Mouse (Mus musculus) Muller cell, postnatal 12 days (primary cell): ENCODE data around the gene Tmem107.
A peak's percentile ranks its signal among the peaks of the same experiment; 100 is the strongest.

Experiments
- DNase-seq: peaks from one replicate; pipeline ENCODE4 v3.0.0-alpha.2; 2015; ENCODE audit errors: inconsistent ontology term

The Tmem107 gene

DNA sequence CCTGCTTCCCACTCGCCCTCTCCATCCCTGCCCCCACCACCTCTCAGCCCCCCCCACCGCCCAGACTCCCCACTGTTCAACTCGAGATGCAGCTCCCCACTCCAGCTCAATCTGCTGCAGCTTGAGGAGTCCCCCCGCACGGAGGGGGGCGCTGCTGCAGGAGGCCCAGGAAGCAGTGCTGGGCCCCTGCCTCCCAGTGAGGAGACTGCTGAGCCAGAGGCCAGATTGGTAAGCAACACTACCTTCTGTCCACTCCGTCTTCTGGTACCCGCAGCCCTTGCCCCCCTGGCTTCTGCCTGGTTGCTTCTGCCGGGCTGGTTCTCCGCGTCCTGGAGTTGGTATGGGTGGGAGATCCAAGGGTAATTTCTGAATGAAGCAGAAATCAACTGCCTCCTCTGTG is 36.2 kb downstream of the Tmem107 start:
- no peak for DNase-seq

- DNase-seq: no peak
These were observed 37.1 kb downstream of the Tmem107 start for GRCm38 (mm10) chr11:69107676-69108075.

DNA sequence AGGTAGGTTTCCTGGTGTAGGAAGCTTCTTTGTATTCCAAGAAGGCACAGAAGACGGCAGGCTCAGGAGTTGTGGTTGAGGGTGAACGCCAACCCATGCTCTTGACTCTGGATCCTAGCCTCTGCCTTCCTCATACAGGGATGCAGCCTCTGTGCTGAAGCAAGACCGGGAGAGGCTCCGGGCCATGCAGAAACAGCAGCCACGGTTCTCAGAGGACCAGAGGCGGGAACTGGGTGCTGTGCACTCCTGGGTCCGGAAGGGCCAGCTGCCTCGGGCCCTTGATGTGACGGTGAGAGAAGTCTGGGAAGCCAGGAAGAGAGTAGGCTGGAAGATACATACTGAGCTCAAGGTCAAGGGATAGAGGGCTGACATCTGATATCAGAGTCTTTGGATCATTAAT is 37.6 kb downstream of the Tmem107 start:
- DNase-seq: no peak

DNA sequence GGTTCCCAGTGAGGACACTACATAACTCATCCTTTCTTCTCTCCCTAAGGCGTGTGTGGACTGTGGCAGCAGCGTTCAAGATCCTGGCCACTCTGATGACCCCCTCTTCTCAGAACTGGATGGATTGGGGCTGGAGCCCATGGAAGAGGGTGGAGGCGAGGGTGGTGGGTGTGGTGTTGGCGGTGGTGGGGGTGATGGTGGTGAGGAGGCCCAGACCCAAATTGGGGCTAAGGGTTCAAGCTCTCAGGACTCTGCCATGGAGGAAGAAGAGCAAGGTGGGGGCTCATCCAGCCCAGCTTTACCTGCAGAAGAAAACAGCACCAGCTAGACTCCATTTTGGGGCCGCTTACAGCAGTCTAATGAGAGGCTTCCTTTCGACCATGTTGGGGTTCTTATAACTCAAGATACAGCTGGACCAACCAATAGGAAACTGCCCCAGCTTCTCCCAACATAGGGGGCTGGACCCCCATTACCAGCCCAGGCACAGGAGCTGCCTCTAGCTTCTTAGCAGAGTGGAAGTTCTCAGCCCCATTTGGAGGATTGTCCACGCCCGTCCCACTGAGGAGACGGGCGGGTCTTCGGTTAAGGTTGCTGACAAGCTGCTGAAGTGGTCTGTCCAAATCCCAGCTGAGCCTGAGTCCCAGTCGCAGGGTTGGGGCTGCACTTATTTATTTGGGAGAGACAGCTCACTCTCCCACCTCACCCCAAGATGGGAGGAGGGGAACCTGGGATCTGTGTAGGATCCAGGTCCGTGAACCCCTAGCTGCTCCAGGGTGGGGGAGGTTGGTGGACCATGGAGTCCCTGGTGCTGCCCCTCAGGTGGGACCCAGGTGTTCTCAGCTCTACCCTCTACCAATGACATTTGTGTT is 38.7 kb downstream of the Tmem107 start:
- no peak for DNase-seq

GRCm38 (mm10) chr11:69110319-69111046 is 39.9 kb downstream of the Tmem107 start:
- peak; percentile 85 for DNase-seq

DNA sequence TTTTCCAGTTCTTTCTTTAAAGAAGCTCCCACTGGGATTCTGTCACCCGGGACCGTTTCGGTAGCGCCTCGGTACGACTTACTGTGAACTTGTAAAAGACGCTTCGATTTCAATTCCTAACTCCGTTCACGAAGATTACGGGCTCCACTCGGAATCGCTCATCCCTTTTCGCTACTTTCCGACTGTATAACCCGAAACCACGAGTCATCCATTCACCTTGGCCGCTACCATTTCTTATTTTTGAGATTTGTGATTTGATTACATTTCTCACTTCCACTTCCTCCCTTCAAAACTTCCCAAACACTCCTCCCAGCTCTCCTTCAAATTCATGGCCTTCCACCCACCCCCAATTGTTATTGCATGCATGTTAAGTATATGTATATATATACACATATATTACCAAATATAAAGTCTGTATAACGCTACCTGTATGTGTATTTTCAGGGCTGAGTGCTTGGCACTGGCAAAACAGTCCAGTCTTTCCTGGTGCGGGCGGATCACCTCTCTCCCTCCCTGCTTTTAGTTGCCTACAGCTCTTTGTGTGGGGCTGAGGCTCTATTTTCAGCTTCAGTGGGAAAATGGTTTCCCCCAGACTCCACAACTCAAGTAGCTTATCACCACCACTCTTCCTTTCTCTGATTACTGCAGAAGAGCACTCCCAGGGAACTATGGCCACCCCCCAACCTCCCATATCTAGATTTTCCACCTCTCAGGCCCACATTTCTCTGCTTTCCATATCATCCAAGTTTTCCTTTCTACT is 40.6 kb downstream of the Tmem107 start:
- no peak for DNase-seq

DNA sequence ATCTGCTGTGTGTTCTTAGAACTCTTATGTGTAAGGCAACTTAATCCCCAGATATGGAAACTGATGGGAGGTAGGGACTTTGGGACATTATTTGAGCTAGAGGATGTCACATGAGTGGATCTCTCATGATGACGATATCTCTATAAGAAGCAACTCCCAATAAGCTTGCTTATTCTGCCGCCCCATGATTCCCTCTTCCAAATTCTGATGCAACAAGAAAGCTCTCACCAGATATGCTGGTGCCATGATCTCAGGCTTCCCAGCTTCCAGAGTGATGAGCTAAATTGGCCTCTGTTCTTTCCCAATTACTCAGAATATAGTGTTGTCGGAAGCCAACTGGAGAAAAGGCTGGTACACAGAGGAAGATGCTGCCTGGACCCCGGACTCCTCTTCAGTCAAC is 41.3 kb downstream of the Tmem107 start:
- no peak for DNase-seq

- peak; percentile 46 for DNase-seq
These were observed 43.4 kb downstream of the Tmem107 start for GRCm38 (mm10) chr11:69114018-69114417.

GRCm38 (mm10) chr11:69114621-69115020 is 44.0 kb downstream of the Tmem107 start:
- DNase-seq: no peak

DNA sequence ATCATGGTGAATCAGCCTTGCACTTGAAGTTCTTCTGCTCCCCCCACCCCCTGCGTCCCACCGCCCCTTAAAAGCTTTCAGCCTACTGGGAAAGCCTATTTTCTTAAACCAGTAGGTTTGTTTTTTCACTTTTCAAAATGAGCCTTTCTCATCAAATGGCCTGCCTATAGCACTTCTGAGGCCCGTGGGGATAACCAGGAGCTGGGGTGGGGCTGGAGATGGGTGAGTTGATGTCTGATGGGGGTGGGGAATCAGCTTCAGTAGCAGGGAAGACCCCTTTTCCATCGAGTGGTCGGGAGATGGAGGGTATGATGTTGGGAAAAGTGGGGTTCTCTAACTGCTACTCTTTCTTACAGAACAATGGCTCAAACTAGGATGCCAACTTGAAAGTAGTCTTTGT is 46.2 kb downstream of the Tmem107 start:
- no peak for DNase-seq

DNA sequence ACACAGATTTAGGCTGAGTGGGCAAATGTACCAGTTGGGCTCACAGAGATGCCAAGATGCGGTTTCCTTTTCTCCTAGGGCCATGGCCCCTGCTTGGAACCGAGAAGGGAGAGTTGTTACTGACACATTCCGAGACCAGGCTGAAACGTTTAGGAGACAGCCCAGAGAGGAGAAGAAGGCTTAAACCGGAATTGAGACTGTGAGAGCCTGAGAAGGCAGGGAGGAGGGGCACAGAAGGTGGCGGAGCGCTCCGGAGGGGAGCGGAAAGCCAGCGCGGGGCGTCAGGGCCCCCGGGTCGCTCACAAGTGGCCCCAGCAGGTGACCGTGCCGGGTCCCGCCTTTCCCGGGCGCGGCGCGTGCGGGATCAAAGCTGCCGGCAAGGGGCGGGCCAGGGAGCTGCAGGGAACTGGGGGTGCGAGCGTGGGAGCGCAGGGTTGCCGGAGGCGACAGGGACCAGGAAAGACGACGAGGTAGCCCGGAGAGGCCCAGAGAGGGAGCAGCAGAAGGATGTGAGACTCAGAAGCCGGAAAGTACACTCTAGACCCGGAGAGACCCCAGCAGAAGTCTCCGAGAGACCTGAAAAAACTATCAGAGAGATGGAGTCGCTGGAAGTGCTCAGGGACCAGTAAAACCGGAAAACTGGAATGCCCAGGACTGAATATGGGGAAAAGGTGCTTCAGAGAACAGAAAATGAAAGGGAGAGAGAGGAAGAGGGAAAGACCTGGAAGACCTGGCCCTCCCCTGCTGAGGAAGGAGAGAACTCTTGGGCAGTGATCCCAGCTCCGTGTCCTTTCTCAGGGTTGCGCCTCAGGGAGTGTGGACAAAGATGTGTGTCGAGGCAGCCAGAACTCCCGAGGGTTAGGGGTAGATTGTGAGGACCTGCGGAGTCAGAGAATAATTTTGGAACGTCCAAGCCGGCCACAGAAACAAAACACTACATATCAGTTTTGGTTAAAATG is 47.4 kb downstream of the Tmem107 start:
- DNase-seq: peak; percentile 72

DNA sequence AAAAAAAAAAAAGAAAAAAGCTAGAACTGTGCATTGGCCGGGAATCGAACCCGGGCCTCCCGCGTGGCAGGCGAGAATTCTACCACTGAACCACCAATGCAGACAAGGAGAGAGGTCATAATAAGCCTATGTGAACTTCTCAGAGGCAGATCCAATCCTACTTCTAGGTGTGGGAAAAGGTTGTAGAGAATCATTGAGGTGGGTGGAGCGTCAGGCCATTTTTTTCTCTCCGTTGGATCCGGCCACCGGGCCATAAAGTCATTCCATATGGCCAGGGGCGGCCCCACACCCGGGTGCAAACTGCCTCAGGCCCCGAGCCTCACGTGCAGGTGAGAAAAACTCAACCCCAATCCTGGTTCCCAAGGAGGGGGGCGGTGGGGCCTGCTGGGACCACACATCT is 48.2 kb downstream of the Tmem107 start:
- peak; percentile 87 for DNase-seq

GRCm38 (mm10) chr11:69119446-69120155 is 49.0 kb downstream of the Tmem107 start:
- DNase-seq: no peak

GRCm38 (mm10) chr11:69120221-69121000 is 49.8 kb downstream of the Tmem107 start, which contains the start of gene Hes7:
Gene Hes7 (plus strand): TSS chr11:69120404.
- no peak for DNase-seq

DNA sequence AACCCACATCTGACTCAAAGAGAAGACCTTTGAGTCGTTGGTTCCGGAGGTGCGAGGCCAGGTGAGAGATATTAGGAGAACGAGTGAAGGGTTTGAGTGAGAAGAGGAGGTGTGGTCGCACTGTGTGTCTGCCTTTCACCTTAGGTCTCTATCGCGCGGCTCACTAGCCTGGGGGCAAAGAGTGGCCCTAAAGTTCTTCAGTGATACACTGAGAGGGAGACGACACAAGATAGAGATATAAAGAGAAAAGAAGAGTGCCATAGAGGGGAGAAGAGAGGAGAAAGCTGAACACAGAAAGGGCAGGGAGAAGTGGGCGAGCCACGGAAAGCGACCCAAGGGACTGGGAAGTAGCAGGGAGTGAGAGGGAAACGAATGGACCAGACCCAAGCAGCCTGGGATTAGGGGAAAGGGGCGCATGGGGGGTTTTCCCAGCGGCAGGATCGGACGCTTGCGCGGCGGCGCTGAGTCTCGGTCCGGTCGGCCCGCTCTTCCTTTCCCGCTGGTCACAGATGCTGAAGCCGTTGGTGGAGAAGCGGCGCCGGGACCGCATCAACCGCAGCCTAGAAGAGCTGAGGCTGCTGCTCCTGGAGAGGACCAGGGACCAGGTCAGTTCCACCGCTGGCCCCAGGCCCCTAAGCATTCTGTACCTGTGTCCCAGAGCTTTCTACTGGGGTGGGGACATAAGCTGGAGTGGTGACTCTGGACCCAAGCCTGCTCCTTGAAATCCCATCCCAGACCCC is 50.6 kb downstream of the Tmem107 start:
- peak; percentile 55 for DNase-seq

- peak; percentile 75 for DNase-seq
These were observed 51.2 kb downstream of the Tmem107 start for GRCm38 (mm10) chr11:69121741-69122335.

GRCm38 (mm10) chr11:69122336-69122951 is 51.8 kb downstream of the Tmem107 start, which contains the start of gene 9130213A22Rik:
Gene 9130213A22Rik (minus strand): TSS chr11:69122589.
- peak; percentile 97 for DNase-seq
